Mouse (Mus musculus): ENCODE measurements around the gene Fancc. TPM values are rescaled to one million over a fixed set of nuclear protein-coding genes. Genes with fewer than 3 reads are reported as not detected.

Fancc gene
- polyA plus RNA-seq, 1 experiment from 2014 or later = 23.7 TPM

DNA sequence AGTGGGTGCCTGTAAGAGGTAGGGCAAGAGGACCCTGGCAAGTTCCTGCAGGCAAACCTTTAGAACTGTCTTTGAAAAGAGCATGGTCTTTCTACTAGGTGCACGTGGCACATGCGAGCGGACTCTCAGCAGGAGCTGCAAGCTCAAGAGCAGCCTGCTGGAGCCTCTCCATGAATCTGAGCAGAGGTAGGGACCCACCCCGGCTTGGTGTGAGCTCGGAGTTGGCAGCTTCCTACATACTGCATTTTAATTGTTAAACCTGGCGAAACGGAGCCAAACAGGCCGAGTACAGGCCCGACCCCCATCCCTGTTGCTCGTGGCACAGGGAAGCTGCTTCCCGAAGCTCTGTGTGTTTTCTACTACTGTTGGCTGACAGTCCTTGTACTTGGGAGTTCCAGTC, 200.8 kb downstream of the Fancc start:
- no peak for ATAC-seq (ENCODE audit: insufficient number of reproducible peaks, insufficient read depth, low FRiP score, low TSS enrichment)
- no peaks in the 10 kb centered on the region for H3K9me3 ChIP-seq
- H3K27ac ChIP-seq = no peak overlapping the region
- H3K27me3 ChIP-seq = no peaks in the 10 kb centered on the region
- H3K4me1 ChIP-seq = peaks cover 20% of the 10 kb centered on the region
- peaks cover 68% of the 10 kb centered on the region for H3K36me3 ChIP-seq
- H3K9ac ChIP-seq = no peak overlapping the region
- no peak overlapping the region for H3K4me2 ChIP-seq (replicated peaks)
- 92% methylated on average over 11 of the region's 11 CpGs for WGBS
- no peak overlapping the region for H3K4me3 ChIP-seq

DNA sequence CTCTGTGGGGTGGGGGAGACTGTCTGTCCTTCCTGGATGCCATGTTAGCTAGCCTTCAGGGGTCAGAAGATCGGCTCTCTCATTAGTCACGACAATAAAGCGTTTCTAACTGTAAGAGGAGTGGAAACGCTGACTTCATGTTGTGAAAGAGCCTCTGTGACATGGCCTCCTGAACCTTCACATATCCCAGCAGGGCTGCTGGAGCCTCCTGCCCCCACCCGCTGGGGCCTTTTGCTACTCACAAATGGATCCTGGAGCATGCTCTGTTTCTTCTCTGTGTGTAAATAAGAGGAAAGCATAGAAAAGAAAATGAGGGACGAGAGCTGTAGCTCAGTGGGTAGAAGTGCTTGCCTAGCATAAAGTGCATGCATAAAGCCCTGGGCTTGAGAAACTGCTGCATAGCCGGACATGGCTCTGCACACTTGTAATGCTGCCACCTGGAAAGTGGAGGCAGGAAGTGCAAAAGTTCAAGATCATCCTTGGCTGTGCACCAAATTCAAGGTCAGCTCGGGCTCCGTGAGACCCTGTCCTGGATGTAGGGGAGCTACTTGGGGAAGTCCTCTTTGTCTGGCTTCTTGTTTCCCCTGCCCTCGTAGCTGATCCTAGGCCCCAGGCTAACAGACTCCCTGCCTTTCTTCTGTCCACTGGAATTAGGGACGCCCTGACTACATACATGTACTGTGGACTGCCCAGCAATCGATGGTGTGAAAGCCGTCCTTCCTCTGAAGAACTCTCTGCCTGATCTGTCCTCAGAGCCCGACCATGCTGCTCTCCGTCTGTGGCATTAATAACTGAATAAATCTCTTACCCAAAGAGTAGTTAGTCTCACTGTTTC, 202.5 kb downstream of the Fancc start:
- H3K4me3 ChIP-seq = no peak overlapping the region
- H3K27ac ChIP-seq = peak overlapping the region; percentile 75
- H3K9ac ChIP-seq = no peak overlapping the region
- no peaks in the 10 kb centered on the region for H3K27me3 ChIP-seq
- peaks cover 23% of the 10 kb centered on the region for H3K4me1 ChIP-seq
- no peak for ATAC-seq (ENCODE audit: insufficient number of reproducible peaks, insufficient read depth, low FRiP score, low TSS enrichment)
- no peaks in the 10 kb centered on the region for H3K9me3 ChIP-seq
- peaks cover 64% of the 10 kb centered on the region for H3K36me3 ChIP-seq
- WGBS = 22% methylated on average over 15 of the region's 15 CpGs
- H3K4me2 ChIP-seq (replicated peaks) = no peak overlapping the region

DNA sequence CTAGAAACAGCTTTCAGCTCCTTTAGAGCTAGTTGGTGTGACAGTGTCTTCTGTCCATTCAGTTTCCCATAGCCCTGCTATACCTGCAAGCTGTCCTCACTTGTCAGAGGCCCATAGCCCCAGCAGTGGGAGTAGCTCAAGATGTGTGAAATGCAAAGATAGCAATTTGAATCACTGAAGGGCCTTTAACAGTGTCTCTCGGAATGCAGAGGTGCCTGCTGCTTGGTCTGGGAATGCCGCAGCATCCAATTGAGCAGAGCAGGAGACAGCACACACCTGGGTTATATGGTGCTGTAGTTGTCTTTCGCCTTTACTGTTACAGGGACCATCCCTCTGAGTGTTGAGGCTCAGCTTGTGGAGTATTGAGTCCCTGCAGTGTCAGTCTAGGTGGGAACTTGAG, 203.4 kb downstream of the Fancc start:
- ATAC-seq (ENCODE audit: insufficient number of reproducible peaks, insufficient read depth, low FRiP score, low TSS enrichment) = no peak
- Histone ChIP-seq H3K4me3 (no peak overlapping the region), H3K4me1 (peaks cover 30% of the 10 kb centered on the region), H3K4me2 (replicated peaks) (no peak overlapping the region), H3K9ac (no peak overlapping the region), H3K36me3 (peaks cover 61% of the 10 kb centered on the region), H3K27me3 (no peaks in the 10 kb centered on the region), H3K9me3 (no peaks in the 10 kb centered on the region), H3K27ac (peak overlapping the region; percentile 75)
- 58% methylated on average over 3 of the region's 3 CpGs for WGBS

DNA sequence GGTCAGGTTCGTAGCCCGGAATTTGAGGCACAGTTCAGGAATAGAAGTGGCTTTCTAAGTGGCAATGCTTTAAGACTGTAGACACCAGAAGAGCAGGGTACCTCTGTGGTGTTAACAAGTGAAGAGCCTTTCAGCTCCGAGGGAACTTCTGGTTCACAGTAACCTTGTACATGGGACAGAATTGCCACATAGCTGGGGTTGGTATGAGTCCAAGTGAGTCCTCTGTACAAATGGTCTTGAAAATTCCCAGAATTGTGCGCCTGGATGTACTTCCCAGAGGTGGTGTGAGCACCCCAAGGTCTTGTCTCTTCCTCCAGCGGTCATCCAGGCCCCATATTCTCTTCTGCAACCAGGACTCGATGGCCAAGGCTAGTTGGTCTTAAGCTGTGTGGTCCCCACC, 206.1 kb downstream of the Fancc start:
- Histone ChIP-seq H3K27ac (no peak overlapping the region), H3K4me2 (replicated peaks) (no peak overlapping the region), H3K4me1 (peaks cover 42% of the 10 kb centered on the region), H3K4me3 (no peak overlapping the region), H3K27me3 (no peaks in the 10 kb centered on the region), H3K9me3 (no peaks in the 10 kb centered on the region), H3K36me3 (peaks cover 57% of the 10 kb centered on the region), H3K9ac (no peak overlapping the region)
- no peak for ATAC-seq (ENCODE audit: insufficient number of reproducible peaks, insufficient read depth, low FRiP score, low TSS enrichment)
- 98% methylated on average over 6 of the region's 6 CpGs for WGBS

GRCm38 (mm10) chr13:63290126-63290525, 207.0 kb downstream of the Fancc start:
- Histone ChIP-seq H3K4me2 (replicated peaks) (no peak overlapping the region), H3K36me3 (peaks cover 64% of the 10 kb centered on the region), H3K9me3 (no peaks in the 10 kb centered on the region)

DNA sequence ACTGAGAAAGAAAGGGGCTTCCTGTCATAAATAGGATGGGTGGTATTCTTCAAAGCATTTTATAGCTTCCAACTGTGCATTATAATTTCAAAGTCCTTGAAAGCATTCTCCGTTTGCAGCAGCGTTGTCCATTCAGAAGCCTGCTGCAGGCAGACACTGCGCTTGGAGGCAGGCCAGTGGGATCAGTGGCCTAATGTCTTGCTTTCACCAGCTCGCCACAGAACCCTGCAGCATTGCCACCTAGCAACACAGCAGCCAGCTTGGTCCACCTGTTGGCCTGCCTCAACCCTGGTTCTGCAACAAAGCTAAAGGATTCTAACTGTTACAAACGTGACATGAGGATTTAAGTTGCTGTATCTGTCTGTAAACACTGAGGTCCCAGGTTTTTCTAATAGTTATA, 207.4 kb downstream of the Fancc start:
- Histone ChIP-seq H3K9me3 (no peaks in the 10 kb centered on the region), H3K36me3 (peaks cover 66% of the 10 kb centered on the region), H3K27ac (no peak overlapping the region), H3K4me2 (replicated peaks) (no peak overlapping the region), H3K27me3 (no peaks in the 10 kb centered on the region), H3K9ac (no peak overlapping the region), H3K4me1 (peaks cover 39% of the 10 kb centered on the region), H3K4me3 (no peak overlapping the region)
- WGBS = 59% methylated on average over 5 of the region's 5 CpGs
- ATAC-seq (ENCODE audit: insufficient number of reproducible peaks, insufficient read depth, low FRiP score, low TSS enrichment) = no peak

More at GRCm38 (mm10) chr13:63290126-63290525, 207.0 kb downstream of the Fancc start:
- H3K27ac ChIP-seq = no peak overlapping the region
- WGBS = 96% methylated on average over 4 of the region's 4 CpGs
- no peak overlapping the region for H3K4me3 ChIP-seq
- ATAC-seq (ENCODE audit: insufficient number of reproducible peaks, insufficient read depth, low FRiP score, low TSS enrichment) = no peak
- no peaks in the 10 kb centered on the region for H3K27me3 ChIP-seq
- H3K9ac ChIP-seq = no peak overlapping the region
- H3K4me1 ChIP-seq = peaks cover 42% of the 10 kb centered on the region

- no peak for ATAC-seq (ENCODE audit: insufficient number of reproducible peaks, insufficient read depth, low FRiP score, low TSS enrichment)
- 29% methylated on average over 4 of the region's 4 CpGs for WGBS
These were observed 207.9 kb downstream of the Fancc start for GRCm38 (mm10) chr13:63289152-63289551.

GRCm38 (mm10) chr13:63286483-63287102, 210.5 kb downstream of the Fancc start:
- H3K9ac ChIP-seq = no peak overlapping the region
- H3K27ac ChIP-seq = no peak overlapping the region
- peaks cover 74% of the 10 kb centered on the region for H3K36me3 ChIP-seq
- no peaks in the 10 kb centered on the region for H3K9me3 ChIP-seq
- ATAC-seq (ENCODE audit: insufficient number of reproducible peaks, insufficient read depth, low FRiP score, low TSS enrichment) = no peak
- 85% methylated on average over 11 of the region's 11 CpGs for WGBS
- H3K27me3 ChIP-seq = no peaks in the 10 kb centered on the region
- peaks cover 30% of the 10 kb centered on the region for H3K4me1 ChIP-seq
- no peak overlapping the region for H3K4me3 ChIP-seq
- no peak overlapping the region for H3K4me2 ChIP-seq (replicated peaks)

More at GRCm38 (mm10) chr13:63289152-63289551, 207.9 kb downstream of the Fancc start:
- Histone ChIP-seq H3K4me2 (replicated peaks) (no peak overlapping the region), H3K9me3 (no peaks in the 10 kb centered on the region), H3K27me3 (no peaks in the 10 kb centered on the region), H3K4me3 (no peak overlapping the region), H3K9ac (no peak overlapping the region), H3K36me3 (peaks cover 64% of the 10 kb centered on the region), H3K4me1 (peaks cover 34% of the 10 kb centered on the region), H3K27ac (peak overlapping the region; percentile 59; the same call in 1 of the 2 replicates)

DNA sequence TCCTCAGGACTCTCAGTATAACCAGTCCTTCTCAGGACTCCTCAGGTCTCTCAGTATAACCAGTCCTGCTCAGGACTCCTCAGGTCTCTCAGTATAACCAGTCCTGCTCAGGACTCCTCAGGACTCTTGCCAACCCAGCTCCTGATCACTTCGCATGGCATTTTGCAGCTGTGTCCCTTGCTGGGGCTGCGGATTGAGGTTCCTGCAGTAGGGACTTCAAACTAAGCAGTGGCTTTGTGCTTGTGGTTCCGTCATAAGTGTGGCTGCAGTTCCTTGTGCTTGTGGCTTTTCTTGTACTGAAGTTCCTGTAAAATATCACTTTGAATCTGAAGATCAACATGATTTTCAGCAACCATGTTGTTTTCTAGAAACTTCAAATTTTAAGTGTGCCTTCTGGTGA, 212.3 kb downstream of the Fancc start:
- Histone ChIP-seq H3K36me3 (peaks cover 59% of the 10 kb centered on the region), H3K9ac (no peak overlapping the region), H3K4me2 (replicated peaks) (no peak overlapping the region), H3K27me3 (no peaks in the 10 kb centered on the region), H3K4me1 (peaks cover 48% of the 10 kb centered on the region), H3K4me3 (no peak overlapping the region), H3K9me3 (no peaks in the 10 kb centered on the region), H3K27ac (no peak overlapping the region)
- no peak for ATAC-seq (ENCODE audit: insufficient number of reproducible peaks, insufficient read depth, low FRiP score, low TSS enrichment)
- 93% methylated on average over 3 of the region's 3 CpGs for WGBS

- no peak overlapping the region for H3K9ac ChIP-seq
- H3K4me1 ChIP-seq = peaks cover 50% of the 10 kb centered on the region
- H3K36me3 ChIP-seq = peaks cover 50% of the 10 kb centered on the region
- no peaks in the 10 kb centered on the region for H3K9me3 ChIP-seq
- no peak overlapping the region for H3K4me2 ChIP-seq (replicated peaks)
- H3K4me3 ChIP-seq = no peak overlapping the region
- H3K27ac ChIP-seq = no peak overlapping the region
- no peaks in the 10 kb centered on the region for H3K27me3 ChIP-seq
- ATAC-seq (ENCODE audit: insufficient number of reproducible peaks, insufficient read depth, low FRiP score, low TSS enrichment) = no peak
These were observed 213.8 kb downstream of the Fancc start for GRCm38 (mm10) chr13:63283236-63283635.

DNA sequence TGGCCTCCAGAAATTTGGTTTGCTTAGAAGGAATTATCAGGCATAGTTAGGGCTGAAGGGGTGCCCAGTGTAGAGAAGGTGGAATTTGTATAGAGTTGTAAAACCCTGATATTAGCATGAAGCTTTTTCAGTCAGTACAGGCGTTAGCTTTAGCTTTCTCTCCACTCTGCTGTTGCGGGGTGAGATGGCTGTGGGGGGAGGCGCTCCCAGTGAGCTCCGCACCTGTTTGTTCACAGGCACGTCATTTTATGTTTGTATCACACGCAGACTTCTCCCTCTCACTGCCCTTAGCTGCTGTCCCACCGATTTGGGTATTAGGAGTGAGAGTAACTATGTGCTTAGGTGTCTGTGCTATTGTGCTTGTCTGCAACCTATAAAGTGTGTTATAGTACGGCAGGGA, 215.9 kb downstream of the Fancc start:
- Histone ChIP-seq H3K4me3 (peak overlapping the region; percentile 7; the same call in 1 of the 2 replicates), H3K36me3 (peaks cover 34% of the 10 kb centered on the region), H3K9ac (peak overlapping the region; percentile 34; the same call in 1 of the 2 replicates), H3K27ac (peak overlapping the region; percentile 64), H3K4me1 (peaks cover 58% of the 10 kb centered on the region), H3K27me3 (no peaks in the 10 kb centered on the region), H3K4me2 (replicated peaks) (peak overlapping the region; percentile 49), H3K9me3 (no peaks in the 10 kb centered on the region)
- 71% methylated on average over 8 of the region's 8 CpGs for WGBS
- no peak for ATAC-seq (ENCODE audit: insufficient number of reproducible peaks, insufficient read depth, low FRiP score, low TSS enrichment)

DNA sequence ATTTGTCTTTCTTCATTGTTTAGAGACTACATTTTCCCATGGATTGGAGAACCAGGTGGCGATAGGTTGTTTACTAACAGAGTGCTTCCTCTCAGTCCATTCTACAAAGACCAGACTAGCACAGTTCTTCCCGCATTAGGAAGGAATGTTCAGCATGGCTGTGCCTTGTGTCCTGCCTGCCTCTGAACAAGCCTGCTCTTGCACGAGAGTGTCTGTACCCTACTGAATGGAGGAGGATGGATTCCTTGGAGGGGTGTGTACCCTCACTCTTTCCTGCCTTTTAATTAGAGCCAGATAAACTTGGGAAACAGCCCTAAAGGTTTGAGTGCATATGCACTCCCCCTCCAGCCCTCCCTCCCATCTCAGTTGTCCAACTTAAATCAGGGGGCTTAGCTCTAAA, 216.7 kb downstream of the Fancc start:
- peak overlapping the region; percentile 49 for H3K4me2 ChIP-seq (replicated peaks)
- peak overlapping the region; percentile 34; the same call in 1 of the 2 replicates for H3K9ac ChIP-seq
- no peaks in the 10 kb centered on the region for H3K27me3 ChIP-seq
- peaks cover 56% of the 10 kb centered on the region for H3K4me1 ChIP-seq
- peak; percentile 81 for ATAC-seq (ENCODE audit: insufficient number of reproducible peaks, insufficient read depth, low FRiP score, low TSS enrichment)
- H3K4me3 ChIP-seq = peak overlapping the region; percentile 7; the same call in 1 of the 2 replicates
- no peaks in the 10 kb centered on the region for H3K9me3 ChIP-seq
- WGBS = 20% methylated on average over 3 of the region's 3 CpGs
- H3K27ac ChIP-seq = peak overlapping the region; percentile 64; the same call in 1 of the 2 replicates
- H3K36me3 ChIP-seq = peaks cover 26% of the 10 kb centered on the region

All from embryonic facial prominence, embryonic 12.5 days (tissue).